Mouse (Mus musculus) heart, adult 2 months (tissue): ENCODE measurements around the gene Bglap.
"Not testable (repeated sequence)": the region's sequence is repeated elsewhere in the genome, so short reads cannot be mapped to it uniquely, and the experiment has no call there.

Source experiments
- CTCF ChIP-seq: fragments of 200-600 bp; IDR thresholded peaks from 2 replicates; pipeline ENCODE4 v1.8.1; 2022; ENCODE audit warnings: antibody characterized with exemption, mild to moderate bottlenecking, moderate library complexity
- POLR2A ChIP-seq: fragments of 200-500 bp; IDR thresholded peaks from 2 replicates; pipeline ENCODE4 v1.6.1; 2011; ENCODE audit warnings: mild to moderate bottlenecking, low read depth, low read length, control low read depth; ENCODE audit not compliant: insufficient read depth

DNA sequence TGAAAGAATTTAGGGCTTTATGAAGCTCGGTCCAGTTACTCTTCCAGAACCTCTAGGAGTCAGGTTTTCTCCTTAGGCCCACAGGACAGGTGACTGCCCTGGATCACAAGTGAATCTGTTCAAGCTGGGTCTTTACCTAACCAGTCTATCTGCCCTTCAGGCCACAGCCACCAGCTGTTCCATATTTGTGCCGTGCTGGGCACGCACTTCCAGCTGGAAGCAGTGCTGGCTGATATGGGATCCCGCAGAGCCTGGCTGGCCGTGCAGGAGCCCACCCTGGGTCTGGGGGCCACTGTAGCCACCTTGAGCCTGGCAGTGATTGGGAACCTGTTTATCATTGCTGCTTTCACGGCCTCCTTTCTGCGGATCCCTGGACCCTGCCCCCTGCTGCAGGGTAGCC, 7.6 kb downstream of the Bglap start:
- TF ChIP-seq CTCF, POLR2A: not testable (repeated sequence)
